10 mouse cellular contexts compared by ENCODE assay signal in genomic region chr19:21715005-21715442, GRCm38 (mm10).
DNase-seq lines count a peak whose midpoint lies in the region; TF ChIP-seq lines count a peak whose summit lies in the region.
"Had no signal": no experiment of that assay in that cellular context is flagged by ENCODE, and none has a peak within 500 bp of the region (broad histone marks: within the 10 kb centered on the region; RNA-seq: fewer than 3 reads in every experiment).

No protein-coding gene starts in this region.

- WGBS in macrophage (ENCODE audit: missing documents), result 78% methylated on average over 10 of the region's 10 CpGs

- no peaks in the 10 kb centered on the region for H3K79me2 ChIP-seq in macrophage (ENCODE audit: inconsistent target)

- TF ChIP-seq CTCF in layer of hippocampus, adult 2 months (conservative IDR thresholded peaks at IDR 0.05), result no peak

- no peak for DNase-seq in layer of hippocampus, adult 2 months (ENCODE audit: low spot score in 2 of 2)
- DNase-seq in layer of hippocampus, postnatal 10 days (ENCODE audit: low spot score in 2 of 2), result no peak
- peak; percentile 72 for DNase-seq in Muller cell, postnatal 12 days (ENCODE audit: inconsistent ontology term)
- peak; percentile 31 for DNase-seq in kidney, adult 18-20 months
- no peak for DNase-seq in cerebellum, adult 8-10 months
- no peak for DNase-seq in gastrocnemius, postnatal 25 days
- DNase-seq: heart, postnatal 4 days; right cerebral cortex, postnatal 25 days had no signal

- no peak overlapping the region for H3K27ac ChIP-seq in layer of hippocampus, adult 2 months
- H3K27ac ChIP-seq in macrophage, result 0 out of 2 replicates have a peak overlapping the region, but pooled peaks have one; percentile 76
- H3K27ac ChIP-seq: midbrain, embryonic 12.5 days had no signal

- H3K4me3 ChIP-seq in layer of hippocampus, adult 2 months, result peak overlapping the region; percentile 6; the same call in 1 of the 2 replicates
- H3K4me3 ChIP-seq in macrophage (ENCODE audit: inconsistent target), result no peak overlapping the region
- H3K4me3 ChIP-seq: midbrain, embryonic 12.5 days had no signal

- H3K36me3 ChIP-seq in macrophage (ENCODE audit: inconsistent target), result no peaks in the 10 kb centered on the region
- H3K36me3 ChIP-seq: midbrain, embryonic 12.5 days had no signal

Comparison
In these comparisons a context has a peak if more than half of its experiments do, and no peak if none do; other contexts are left out.
1. DNase-seq: peak in Muller cell, postnatal 12 days (single experiment) and kidney, adult 18-20 months (single experiment); none in layer of hippocampus, adult 2 months (0 of 2), layer of hippocampus, postnatal 10 days (0 of 2), cerebellum, adult 8-10 months (single experiment) and gastrocnemius, postnatal 25 days (single experiment).